Mouse (Mus musculus) adrenal gland, adult 8-10 months (tissue): ENCODE data around the gene Limk1. TPM values are rescaled to one million over a fixed set of nuclear protein-coding genes. Genes with fewer than 3 reads are reported as not detected.

ENCODE experiments used
- DNase-seq: peaks from one replicate; pipeline ENCODE4 v3.0.0; 2022
- total RNA-seq, 4 experiments: library from RNA; stranded (reverse); gene quantifications; 2 replicates each; pipeline ENCODE4 v1.2.4; 2022

The Limk1 gene
- total RNA-seq: 10 to 100 TPM; 22.4 to 25.4 (median 23.7) TPM

DNA sequence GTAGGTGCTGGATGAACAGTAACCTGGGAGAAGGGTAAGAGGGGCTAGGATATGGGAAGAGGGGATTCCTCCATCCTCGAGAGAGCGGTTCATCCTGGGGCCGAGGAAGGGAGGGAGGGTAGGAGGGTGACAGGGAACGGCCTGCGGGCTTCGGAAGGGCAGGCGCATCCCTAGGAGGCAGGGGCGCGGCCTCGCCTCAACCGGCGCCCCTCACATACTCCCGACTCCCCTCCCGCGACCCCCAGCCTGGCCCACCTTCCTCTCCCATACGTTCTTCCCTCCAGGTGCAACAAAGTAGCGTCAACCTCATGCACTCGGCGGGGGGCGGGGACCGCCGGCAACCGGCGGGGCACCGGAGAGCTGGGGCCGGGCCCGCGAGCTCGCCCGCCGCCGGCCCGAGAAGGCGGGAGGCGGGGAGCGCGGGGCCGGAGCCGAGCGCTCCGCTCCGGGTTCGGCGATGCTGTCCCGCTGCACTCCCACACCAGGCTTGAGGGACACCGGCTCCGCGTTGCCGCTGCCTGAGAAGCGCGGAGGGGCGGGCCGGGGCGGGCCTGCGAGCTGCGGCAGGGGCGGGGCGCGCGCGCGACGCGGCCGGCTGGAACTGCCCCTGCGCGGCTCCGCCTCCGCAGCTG lies at the start of gene Limk1:
Gene Limk1 (minus strand): TSS at position 513 of the 632 bp plus-strand sequence.
- no peak for DNase-seq

DNA sequence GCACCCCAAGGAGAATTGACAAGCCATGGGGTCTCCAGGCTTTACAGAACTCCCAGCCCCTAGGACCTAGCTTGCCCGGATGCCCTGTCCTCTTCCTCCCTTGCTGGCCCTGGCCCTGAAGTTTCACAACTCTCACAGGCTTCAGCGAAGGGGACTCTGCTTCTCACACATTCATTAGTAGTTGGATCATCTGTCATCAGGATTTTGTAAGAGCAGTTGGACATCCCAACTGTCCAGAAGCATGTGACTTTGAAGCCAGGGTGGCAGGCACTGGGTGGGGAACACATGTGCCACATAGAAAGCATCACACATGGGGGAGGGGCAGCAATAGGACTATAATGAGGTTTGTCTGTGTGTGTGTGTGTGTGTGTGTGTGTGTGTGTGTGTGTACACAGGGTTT lies 46.5 kb upstream of the Limk1 start:
- no peak for DNase-seq

DNA sequence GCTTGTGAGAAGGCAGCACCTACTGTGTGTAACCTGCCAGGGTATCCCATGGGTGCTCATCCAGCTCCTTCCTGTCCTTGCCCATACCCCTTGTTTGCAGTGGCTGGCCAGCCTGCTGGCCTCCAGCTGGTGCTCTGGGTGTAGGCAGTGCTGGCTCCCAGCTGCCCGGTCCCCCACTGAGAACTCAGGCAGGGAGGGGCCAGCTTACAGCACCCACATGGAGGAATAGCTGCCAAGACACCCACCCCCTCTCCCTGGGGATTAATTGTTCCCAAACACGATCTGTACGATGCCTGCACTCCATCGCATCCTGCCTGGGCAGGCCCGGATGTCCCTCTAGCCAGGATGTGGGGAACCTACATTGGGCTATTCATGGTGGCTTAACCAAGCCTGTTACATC lies 45.7 kb upstream of the Limk1 start:
- DNase-seq: no peak

DNA sequence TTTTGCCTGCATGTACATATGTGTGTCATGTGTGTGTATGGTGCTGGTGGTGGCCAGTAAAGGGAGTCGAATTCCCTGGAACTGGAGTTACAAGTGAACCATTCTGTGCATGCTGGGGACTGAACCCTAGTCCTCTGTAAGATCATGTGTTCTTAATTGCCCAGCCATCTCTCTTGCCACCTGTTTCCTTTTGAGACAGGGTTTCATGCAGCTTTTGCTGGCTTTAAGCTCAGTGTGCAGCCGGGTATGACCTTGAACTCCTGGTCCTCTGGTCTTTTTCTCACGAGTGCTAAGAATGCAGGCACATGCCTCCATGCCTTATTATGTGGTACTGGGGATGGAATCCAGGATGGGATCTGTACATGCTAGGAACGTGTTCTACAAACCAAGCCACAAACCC lies 44.8 kb upstream of the Limk1 start:
- DNase-seq: no peak

DNA sequence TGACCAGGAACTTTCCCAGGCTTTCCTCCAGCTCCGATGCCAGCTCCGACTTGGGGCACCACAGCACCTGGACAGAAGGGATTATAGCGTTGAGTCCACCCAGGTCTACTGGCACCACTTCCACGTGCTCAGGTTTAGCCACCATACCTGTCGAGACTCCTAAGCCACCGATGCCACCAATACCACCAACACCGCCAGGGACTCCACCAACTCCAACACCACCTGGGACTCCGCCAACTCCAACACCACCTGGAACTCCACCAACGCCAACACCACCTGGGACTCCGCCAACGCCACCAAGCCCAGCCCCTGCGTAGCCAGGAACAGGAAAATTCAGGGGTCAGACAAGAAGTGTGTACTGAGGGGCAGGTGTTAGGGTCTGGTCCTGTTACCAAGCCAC lies 40.7 kb upstream of the Limk1 start:
- no peak for DNase-seq

DNA sequence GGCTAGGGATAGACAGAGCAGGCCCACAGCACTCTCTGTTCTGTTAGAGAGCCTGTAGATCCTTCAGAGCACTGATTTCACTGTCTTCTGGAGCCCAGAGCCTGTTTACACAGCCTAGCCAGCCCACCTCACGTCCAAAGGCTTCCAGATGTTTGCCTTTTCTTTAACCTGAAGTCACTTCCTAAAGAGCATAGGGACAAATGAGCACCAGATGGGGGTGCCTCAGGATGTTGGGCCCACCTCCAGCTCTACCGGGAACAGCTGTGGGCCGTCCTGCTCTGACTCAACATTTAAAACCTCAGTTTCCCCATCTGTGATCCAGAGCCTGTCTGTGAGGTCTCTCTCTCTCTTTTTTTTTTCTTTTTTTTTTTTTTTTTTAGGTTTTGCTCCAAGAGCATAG lies 40.1 kb upstream of the Limk1 start:
- DNase-seq: no peak

DNA sequence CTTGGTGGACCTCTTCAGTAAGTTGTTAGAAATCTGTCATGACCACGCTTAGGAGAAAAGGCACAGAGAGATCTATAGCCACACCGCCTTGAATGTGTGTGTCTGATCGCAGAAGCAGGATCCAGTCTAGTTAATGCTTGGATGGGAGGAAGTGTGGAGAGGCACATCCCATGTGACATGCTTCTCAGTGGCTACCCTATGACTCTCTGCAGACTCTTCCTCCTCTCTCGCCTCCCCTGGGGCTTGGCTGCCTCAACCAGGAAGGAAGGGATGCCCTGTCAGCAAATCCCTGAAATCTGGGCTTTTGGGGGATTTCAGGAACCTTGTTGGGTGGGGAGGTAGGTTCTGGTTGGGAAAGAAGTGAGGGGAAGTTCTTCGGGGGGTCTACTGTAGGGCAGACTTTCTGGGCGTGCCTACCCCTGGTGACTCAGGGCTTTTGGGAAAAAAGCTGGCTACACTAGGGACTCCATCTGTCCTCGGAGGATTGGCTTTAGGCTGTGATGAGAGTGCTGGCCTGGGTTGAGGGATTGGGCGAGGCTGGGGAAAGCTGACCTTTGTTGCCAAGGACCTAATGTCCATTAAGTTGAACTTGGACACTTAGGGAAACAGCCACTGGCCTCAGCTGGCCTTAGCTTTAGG lies 38.7 kb upstream of the Limk1 start:
- no peak for DNase-seq

DNA sequence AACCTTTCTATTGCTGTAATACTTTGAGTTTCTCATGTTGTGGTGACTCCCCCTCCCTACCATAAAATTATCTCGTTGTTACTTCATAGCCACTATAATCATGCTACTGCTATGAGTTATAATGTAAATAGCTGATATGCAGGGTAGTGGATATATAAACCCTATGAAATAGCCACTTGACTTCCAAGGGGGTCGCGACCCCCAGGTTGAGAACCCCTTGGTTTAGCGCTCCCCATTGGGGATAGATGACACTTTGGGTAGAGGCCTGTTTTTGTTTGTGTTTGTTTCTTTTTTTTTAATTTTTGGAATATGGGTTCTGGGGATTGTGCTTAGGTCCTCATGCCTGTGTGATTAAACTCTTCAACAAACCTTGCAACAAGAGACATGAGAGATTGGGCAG lies 36.9 kb upstream of the Limk1 start:
- DNase-seq: no peak

DNA sequence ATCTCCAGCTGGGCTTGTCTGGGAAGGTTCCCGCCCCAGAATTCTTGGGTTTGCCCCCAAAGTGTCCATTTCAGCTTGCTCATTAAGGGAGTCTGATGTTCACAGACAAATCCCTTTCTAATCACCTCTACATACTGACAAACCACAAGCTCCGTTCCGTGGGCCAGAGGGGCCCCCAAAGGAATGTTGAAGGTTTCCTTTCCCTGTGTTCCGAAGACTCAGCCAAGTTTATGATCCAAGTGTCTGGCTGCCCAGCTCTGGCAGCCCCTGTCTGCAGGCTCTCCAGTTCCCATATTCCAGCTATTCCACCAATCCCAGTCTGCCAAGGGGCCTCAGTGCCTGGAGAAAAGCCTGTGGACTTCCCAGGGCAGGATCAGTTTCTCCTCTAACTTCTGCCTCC lies 31.7 kb upstream of the Limk1 start:
- no peak for DNase-seq

DNA sequence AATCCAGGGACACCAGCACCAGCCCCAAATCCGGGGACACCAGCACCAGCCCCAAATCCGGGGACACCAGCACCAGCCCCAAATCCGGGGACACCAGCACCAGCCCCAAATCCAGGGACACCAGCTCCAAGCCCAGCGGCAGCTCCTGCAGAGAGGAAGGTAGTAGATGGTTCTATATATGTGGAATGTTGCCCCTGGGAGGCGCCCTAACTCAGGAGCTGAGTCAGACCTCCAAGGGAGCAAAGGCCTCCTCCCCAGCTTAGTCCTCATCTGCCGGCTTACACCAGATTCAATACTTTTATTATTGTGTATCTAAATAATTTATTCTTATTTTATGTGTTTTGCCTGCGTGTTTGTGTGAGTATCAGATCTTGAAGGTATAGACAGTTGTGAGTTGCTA lies 22.7 kb upstream of the Limk1 start:
- no peak for DNase-seq

DNA sequence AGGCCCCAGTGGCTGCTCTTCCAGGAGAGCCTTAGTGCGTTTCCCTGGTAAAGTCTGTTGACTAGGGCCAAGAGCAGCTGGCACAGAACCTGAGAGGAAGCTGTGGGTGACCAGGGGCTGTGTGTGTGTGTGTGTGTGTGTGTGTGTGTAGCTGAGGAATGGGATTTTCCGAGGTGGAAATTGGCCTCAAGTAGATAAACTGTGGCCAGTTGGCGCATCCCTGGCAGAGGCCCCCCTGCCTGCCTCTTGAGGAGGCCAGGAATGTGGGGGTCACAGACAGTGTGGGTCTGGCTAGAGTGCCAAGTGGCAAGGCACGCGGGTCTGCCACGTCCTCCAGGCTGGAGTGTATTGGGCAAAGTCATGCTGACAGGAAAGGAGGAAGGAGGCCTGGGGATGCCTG lies 20.9 kb upstream of the Limk1 start:
- no peak for DNase-seq

DNA sequence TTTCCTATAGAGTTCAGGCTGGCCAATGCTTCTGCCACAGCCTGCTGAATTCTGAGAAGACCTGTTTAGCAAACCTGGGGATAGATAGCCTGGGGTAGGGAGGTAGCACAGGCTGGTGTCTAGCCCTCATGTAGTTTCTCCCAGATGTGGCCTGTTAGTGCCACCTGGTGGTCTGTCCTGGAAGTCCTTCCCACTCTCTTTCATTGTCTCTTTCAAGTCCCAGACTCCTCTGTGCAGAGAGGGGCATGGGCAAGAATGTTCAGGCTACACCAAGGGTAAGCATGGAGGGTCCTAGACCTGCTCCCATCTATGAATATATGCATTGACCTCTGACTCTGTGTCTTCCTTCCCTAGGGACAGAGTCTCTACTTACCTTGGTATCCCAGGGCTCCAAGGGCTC lies 15.8 kb upstream of the Limk1 start:
- DNase-seq: peak; percentile 64

DNA sequence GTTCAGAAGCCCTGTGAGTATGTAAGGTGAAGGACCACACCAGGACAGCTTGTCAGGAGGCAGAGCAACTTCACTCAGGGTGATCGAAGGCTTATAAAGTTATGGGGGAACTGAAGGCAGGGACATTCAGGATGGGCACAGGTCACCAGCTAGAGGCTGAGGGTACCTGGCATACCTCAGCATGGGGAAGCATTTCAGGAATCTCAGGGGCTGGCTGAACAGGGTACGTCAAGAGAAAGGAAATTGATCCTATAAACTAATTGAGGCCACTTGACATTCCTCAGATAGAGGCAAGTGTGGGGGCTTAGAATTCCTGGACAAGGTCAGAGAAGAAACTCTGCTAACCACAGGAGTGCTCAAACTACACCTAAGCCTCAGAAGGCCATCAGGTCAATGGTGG lies 7.1 kb upstream of the Limk1 start:
- no peak for DNase-seq

DNA sequence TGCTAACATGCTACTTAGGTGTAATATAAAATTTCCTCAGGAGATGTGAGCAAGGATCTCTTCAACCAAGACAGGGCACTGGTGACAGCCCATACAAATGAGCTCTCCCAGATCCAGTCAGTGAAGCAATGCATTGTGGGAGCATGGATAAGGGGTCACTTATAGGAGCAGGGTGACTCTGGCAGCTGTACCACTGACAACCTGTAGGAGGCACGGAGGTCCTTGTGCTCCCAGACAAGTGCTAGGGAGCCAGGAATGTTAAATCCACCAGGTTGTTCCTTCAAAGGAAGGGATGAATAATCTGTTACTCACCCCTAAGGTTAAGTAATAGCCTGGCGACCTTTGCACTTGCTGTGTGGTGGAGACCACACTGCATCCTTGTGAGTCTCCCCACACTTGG lies 6.7 kb upstream of the Limk1 start:
- no peak for DNase-seq

DNA sequence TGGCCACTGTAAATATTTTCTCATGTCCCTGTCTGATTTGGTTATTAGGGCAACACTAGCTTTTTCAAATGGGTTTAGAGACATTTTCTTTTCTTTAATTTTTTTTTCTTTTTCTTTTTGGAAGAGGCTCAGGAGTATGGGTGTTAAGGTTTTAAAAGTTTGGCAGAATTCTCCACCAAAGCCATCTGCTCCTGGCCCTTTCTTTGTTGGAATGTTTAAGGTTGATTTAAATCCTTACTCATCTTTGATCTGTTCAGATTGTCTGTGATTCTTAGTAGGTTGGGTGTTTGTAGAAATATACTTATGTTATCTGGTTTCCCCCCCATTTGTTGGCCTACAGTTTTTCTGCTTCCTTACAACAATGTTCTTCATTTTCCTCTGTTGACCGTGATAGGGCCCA lies 4.3 kb upstream of the Limk1 start:
- no peak for DNase-seq

DNA sequence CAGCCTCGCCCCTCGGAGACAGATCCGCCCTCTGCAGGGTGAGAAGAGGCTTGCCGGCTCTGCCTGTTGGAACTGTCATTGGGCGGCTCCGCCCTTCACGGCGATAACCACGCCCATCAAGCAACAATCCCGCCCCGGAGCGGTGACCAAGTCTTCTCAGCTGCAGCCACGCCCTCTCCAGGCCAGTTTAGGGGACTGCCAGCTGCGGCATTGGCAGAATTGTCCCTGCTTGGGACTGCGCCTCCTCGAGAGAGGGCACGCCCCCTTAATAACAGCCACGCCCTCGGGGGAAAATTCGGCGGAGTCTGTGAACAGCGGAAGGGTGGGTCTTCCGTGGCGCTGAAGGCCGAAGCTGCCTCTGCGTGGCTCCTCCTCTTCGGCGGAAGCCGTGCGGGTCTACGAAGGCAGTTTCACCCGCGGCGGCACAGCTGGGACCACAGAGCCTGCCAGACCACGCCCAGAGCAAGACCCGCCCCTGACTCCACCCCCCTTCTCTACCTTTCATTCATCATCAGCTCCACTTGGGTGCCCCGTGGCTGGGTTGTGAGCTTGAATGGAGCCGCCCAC lies 403 bp upstream of the Limk1 start:
- peak; percentile 100 for DNase-seq

DNA sequence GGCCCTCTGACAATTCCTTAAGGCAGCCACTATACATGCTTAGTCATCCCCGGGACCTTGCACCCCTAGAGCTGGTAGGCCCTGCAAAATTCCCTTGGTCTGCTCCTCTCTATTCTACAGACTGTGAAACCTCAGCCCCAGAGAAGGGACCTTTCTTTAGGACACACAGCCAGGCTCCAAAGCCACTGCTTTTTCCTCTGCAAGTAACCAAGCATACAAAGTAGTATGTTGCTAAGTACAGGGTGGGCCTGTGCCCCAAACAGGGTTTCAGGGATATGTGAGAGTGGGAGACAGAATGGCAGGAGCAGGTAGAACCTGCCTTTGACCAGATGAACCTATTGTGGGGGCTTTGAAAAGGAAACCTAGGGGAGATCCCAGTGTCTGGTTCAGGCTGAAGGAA lies 1.2 kb downstream of the Limk1 start:
- no peak for DNase-seq

DNA sequence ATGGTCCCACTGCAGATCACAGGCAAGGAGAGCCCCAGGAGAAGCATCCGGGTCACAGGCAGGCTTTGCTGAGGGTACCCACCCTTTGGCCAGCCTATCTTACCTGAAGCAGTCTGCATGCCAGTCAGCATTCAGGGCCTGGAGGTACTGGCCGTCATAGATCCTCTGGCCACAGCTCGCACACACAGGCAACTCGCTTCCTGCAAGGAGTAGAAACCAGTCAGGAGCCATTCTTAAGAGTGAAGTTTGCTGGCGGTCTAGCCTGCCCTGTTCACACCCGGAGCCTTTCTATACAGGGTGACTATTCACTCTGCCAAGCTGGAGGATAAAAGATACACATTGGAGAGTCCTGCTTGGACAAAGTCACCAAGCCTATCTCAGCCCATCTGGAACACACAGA lies 1.9 kb downstream of the Limk1 start:
- no peak for DNase-seq

DNA sequence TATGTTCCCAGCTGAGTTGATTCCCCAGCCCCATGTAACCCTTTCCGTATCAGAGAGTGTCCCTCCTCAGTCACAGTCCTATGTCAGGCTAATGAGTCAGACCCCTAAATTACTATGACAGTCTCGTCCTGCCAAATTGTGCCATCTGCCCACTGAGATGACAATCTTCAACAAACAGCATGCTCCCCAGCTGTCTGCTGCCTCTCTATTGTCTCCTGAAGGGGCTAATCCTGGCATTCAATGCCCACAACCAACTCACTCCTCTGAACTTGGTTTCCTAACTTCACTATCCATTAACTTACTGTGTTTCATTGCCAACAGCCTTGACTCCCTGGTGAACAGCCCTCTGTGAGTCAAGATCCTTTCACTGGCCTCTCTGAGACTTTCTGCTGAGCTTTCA lies 4.0 kb downstream of the Limk1 start:
- no peak for DNase-seq

DNA sequence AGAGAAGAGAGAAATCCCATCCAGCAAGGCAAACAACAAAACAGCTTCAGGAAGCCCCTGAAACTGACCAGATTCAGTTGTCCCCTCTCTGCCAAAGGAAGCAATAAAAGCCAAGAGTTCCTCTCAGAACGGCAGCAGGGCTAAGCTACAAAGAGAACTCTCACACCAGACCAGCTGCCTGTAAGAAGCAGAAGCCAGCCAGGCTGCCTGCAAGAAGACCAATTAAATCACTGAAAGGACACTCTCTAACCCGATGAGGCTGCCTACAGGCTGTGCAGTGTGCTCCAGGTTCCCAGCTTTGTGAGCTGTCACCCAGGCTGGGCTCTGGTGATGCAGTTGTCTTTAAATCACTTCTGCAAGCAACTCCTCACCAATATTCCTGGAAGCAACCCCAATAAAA lies 4.6 kb downstream of the Limk1 start:
- no peak for DNase-seq

DNA sequence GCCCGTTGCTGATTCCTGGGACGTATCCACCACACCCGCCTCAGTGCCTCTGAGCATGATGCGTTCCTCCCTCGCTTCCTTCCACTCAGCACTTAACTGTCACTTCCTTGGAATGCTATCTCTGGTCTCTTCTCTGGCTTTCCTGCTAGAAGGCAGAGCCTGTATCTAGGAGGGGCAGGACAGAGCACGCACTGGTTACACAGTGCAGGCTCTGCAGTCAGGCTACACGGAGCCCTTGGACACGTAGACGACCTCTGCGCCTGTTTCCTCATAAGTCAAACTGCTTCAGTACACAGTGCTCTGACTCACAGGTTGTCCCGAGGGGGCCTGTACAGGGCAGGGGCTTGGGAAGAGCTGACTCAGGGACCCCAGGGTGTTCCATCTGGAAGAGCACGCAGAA lies 8.2 kb downstream of the Limk1 start:
- DNase-seq: no peak

DNA sequence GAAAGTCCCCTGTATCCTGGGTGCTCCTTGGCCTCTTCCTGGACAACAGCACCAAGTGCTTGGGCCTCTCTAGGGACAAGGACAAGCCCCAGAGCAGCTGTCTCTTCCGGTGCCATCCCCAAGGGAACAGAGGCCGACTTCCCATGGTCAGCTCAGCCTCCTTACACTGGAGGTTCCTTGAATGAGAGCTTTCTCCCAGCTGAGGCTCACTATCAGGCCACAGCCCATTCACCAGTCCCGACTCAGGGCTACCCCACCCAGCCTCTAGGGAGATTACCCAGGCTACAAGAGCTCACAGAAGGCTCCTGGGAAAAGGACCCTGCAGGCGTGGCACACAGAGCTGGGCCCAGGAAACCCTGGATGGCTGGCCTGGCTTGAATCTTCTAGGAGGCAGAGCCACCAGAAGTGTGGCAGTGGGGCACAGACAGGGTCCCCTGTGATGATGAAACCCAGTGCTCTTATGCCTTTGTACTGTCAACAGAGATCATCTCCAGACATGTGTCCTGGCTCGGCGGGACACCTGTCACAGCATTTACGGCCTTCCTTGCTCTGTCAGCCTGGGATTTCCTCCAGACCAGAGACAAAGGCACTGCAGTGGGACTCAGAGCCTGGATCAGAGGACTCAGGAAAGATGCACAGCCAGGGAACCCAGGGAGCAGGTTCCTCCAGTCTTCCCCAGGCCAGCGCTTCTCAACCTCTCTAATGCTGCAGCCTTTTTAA lies 9.4 kb downstream of the Limk1 start:
- no peak for DNase-seq

DNA sequence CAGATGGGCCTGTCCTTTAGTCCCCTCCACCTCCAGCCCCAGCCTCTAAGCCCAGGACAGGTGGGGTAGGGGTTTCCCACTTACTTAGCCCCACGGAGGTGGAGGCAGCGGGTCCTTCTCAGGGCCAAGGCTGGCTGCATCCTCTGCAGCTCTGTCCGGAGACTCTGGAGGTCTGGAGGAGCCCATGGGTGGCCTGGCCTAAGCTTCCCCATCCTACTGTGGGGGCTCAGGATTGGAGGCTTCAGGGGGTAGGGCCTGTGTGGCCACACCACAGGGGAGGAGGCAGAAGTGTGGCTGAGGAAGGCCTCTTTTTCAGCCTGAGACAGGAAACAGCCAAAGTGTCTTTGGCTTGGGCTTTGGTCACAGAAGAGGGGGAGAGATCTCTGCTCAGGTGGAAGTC lies 10.4 kb downstream of the Limk1 start:
- DNase-seq: no peak

DNA sequence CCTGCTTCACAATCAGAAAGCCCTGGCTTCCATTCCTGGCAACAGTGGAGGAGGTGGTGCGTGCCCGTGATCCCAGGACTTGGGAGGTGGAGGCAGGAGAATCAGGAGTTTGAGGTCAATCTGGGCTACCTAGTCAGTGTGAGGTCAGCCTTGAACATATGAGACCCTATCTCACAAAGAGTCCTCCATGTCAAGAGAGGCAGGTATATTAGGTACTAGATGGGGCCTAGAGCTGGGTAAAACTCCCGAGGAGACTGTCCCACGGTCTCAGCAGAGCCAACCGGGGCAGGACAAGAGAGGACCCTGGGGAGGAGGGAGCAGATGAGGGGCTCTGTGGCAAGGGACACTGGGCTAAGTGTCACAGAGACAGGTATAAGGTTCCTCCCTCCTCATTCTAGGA lies 10.9 kb downstream of the Limk1 start:
- no peak for DNase-seq
